Mouse (Mus musculus): ENCODE measurements around the gene Figla. TPM values are rescaled to one million over a fixed set of nuclear protein-coding genes. Genes with fewer than 3 reads are reported as not detected.

Gene Figla
- total RNA-seq, 4 experiments from 2014 or later: not detected

- no peak for DNase-seq
Measured at GRCm38 (mm10) chr6:86070277-86070676, 54.3 kb downstream of the Figla start.

Other genes with a start within 250 kb of the Figla start
- gene Nat8f6, start 195.2 kb upstream of the Figla start, total RNA-seq (2022): 10 to 100 TPM in 2 of 4 experiments, 1 to 10 TPM in 2; 3.3 to 24.0 (median 9.7) TPM
- gene Nat8f5, start 195.2 kb upstream of the Figla start, total RNA-seq (2022): 10 to 100 TPM; 12.6 to 50.0 (median 21.5) TPM
- 10 to 100 TPM in 3 of 4 experiments, 1 to 10 TPM in 1; 9.3 to 39.6 (median 18.5) TPM for gene Nat8, start 184.1 kb upstream of the Figla start, total RNA-seq (2022)
- 1 to 10 TPM; 3.6 to 8.9 (median 5.8) TPM for gene Nat8f2, start 147.0 kb upstream of the Figla start, total RNA-seq (2022)
- 10 to 100 TPM; 19.3 to 26.1 (median 22.0) TPM for gene Nat8f4, start 111.3 kb upstream of the Figla start, total RNA-seq (2022)
- gene Tprkb, start 104.3 kb upstream of the Figla start, total RNA-seq (2022): 10 to 100 TPM; 61.2 to 72.8 (median 68.0) TPM
- gene Nat8f1, start 100.5 kb upstream of the Figla start, total RNA-seq (2022): 10 to 100 TPM; 52.4 to 75.3 (median 66.3) TPM
- 100 to 1,000 TPM in 3 of 4 experiments, 10 to 100 TPM in 1; 99.2 to 142 (median 122) TPM for gene Dusp11, start 54.5 kb upstream of the Figla start, total RNA-seq (2022)
- gene Add2, start 12.5 kb downstream of the Figla start, total RNA-seq (2022): 1 to 10 TPM in 3 of 4 experiments, under 1 TPM in 1; 0.75 to 2.9 (median 2.3) TPM
- gene Tgfa, start 179.1 kb downstream of the Figla start, total RNA-seq (2022): 10 to 100 TPM; 15.0 to 25.1 (median 19.7) TPM

Data from adrenal gland, adult 8-10 months (tissue).